Mouse (Mus musculus) heart, postnatal 0 days (tissue): ENCODE measurements around the gene Dapk2.

ENCODE experiments used
- CTCF ChIP-seq: IDR thresholded peaks from 2 replicates; pipeline ENCODE4 v1.5.1; 2016; ENCODE audit warnings: antibody characterized with exemption, control low read depth, low read depth
- EP300 ChIP-seq: IDR thresholded peaks from 2 replicates; pipeline ENCODE4 v1.6.1; 2016; ENCODE audit warnings: antibody characterized with exemption, low read depth

GRCm38 (mm10) chr9:66179795-66180194 lies 21.8 kb downstream of the Dapk2 start:
- no peak for TF ChIP-seq CTCF
- no peak for TF ChIP-seq EP300
